Mouse (Mus musculus) liver, adult (tissue): ENCODE measurements around the gene Sec24b.

ENCODE experiments used
- GATA4 ChIP-seq: IDR thresholded peaks from 2 replicates; pipeline ENCODE4 v1.6.1; 2014; ENCODE audit warnings: mild to moderate bottlenecking, low read length; ENCODE audit not compliant: insufficient replicate concordance

The Sec24b gene

DNA sequence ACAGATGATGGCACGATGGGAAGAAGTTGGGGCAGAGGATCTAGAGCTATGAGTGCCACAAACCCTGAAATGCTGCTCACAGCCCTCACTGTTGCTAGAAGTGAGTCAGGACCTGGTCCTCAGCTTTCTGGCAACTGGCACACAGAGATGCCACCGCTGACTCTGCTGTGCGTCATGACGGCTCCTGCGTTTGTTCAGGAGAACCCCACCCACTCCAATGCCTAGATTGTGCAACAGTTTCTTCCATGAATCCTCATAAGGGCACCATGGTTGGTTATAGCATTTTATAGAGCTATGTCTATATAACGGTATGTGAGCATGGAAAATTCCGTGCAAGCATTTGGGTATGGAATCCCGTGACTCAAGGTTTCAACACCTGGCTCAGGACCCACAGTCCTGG, 96.7 kb downstream of the Sec24b start:
- no peak for TF ChIP-seq GATA4

GRCm38 (mm10) chr3:129962533-129962932, 98.8 kb downstream of the Sec24b start:
- TF ChIP-seq GATA4, result no peak

GRCm38 (mm10) chr3:129953296-129953695, 108.1 kb downstream of the Sec24b start:
- TF ChIP-seq GATA4, result no peak

GRCm38 (mm10) chr3:129949158-129949773, 112.1 kb downstream of the Sec24b start:
- no peak for TF ChIP-seq GATA4

- TF ChIP-seq GATA4, result no peak
Measured at GRCm38 (mm10) chr3:129948359-129948758, 113.0 kb downstream of the Sec24b start.

DNA sequence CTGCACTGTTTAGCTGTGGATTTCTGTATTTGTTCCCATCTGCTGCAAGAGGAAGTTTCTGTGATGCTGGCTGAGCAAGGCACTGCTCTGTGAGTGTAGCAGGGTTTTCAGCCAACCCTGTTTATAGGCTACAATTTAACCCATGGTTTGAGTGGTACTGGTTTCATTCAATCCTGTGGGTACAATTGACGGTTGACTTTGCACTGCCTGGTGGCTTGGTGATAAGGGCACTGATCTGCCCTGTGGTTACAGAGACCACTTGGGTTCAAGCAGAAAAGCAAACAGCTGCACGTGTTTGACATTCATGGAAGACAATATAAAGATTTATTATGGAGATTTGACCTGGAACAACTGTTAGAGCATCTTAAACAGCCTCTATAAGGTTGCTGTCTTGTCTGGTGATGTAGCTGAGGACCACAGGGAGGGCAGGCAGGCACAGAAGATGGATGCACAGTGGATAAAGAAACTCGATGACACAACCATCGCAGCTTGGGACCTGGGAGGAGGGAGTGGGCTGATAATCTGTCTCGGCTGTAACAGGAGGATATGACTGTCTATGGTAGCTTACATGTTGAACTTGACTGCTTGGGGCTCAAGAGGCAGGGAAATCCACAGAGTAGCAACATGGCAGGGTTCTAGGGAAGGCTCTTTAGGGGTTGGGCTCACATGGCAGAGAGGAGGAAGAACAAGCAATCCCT, 115.0 kb downstream of the Sec24b start:
- TF ChIP-seq GATA4, result no peak

DNA sequence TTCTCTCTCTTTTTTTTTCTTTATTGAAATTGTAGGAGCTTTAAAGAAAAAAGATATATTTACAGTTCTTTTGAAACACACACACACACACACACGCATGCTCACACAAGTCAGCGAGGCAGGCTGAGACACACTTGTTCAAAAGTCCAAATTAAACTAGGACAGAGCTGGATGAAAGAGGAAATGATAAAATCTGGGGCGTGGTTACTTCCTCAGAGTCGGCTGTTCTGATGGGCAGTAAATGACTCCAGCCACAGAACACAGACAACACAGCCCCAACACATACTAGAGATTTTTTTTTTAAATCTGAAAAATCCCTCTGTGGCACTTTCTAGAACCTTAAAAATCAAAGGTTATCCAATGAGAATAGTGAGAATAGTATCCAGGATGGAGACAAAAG, 117.5 kb downstream of the Sec24b start:
- TF ChIP-seq GATA4, result no peak

DNA sequence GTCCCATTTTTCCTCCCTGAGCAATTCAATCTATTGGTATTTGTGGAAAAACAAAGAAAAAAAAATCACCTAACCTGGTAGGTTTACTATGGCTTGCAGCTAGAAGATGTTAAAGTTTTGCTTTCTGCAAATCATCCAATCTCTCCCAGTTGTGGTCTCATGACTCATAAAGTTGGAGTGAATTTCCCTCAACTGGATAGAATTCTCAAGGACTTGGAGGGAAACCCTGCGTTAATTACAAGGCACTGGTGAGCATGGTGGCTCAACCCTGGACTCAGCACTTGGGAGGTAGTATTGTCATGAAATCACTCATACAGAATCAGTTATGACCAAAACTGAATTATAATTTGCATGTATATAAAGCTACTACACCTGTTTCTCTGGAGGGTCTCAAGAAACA, 120.1 kb downstream of the Sec24b start:
- TF ChIP-seq GATA4, result no peak

DNA sequence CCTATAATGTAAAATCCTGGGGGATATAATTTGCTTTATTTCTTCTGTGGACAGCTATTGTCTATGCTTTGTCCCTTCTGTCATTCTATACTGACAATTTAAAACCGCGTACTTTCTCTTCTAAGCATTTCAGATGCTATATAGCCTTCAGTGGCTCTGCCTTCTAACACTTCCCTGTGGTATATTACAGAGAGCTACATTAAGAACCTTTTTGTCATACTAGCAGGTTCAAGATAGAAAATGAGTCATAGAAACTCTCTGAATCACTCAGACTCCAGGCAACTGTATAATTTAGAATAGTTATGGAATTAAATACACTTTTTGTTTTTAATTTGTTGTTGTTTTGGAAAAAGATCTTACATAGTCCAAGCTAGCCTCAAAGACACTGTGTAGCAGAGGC, 120.6 kb downstream of the Sec24b start:
- no peak for TF ChIP-seq GATA4

- no peak for TF ChIP-seq GATA4
Measured at GRCm38 (mm10) chr3:129939058-129939457, 122.3 kb downstream of the Sec24b start.

GRCm38 (mm10) chr3:129937848-129938247, 123.5 kb downstream of the Sec24b start:
- no peak for TF ChIP-seq GATA4

DNA sequence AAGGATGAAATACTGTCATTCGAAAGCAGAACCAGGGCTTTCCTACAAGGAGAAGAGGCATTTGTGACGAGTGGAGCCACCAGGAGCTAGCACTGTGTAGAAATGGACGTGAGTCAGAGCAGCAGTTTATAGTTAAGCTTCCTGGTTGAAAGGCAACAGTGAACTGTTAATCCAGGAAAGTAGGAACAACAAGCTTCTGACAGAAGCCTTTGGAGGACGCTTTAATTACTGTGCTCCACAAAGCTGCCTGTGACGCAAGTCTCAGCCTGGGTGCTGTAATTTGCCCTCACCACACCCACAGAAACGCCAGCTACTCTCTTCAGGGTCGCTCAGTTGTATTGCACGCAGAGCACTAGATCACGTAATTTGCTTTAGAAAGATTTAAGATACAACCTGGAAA, 124.8 kb downstream of the Sec24b start:
- TF ChIP-seq GATA4, result no peak
